Mouse (Mus musculus) layer of hippocampus, adult 8-10 months (tissue): ENCODE measurements around the gene Olfr1413. TPM values are rescaled to one million over a fixed set of nuclear protein-coding genes. Genes with fewer than 3 reads are reported as not detected.

Experiments
- DNase-seq, 2 experiments: peaks; one replicate each; pipeline ENCODE4 v3.0.0; 2022; ENCODE audit warnings: low spot score in 2 of 2
- total RNA-seq, 4 experiments: library from RNA; stranded (reverse); gene quantifications; 2 replicates each; pipeline ENCODE4 v1.2.4; 2022

Olfr1413 gene
- total RNA-seq: not detected

GRCm38 (mm10) chr1:92571022-92571421 lies at the start of gene Olfr1413:
TSS of gene Olfr1413 (plus strand) at chr1:92571322.
- DNase-seq: no peak

- peak in 1 of 2 experiments; percentile 45 for DNase-seq
These were observed 49.7 kb upstream of the Olfr1413 start for GRCm38 (mm10) chr1:92521376-92521775.

- DNase-seq: no peak
These were observed 47.4 kb upstream of the Olfr1413 start for GRCm38 (mm10) chr1:92523764-92524163.

GRCm38 (mm10) chr1:92536972-92537371 lies 34.1 kb upstream of the Olfr1413 start:
- DNase-seq: no peak

- DNase-seq: no peak
These were observed 32.1 kb upstream of the Olfr1413 start for GRCm38 (mm10) chr1:92539071-92539470.

GRCm38 (mm10) chr1:92545929-92546328 lies 25.2 kb upstream of the Olfr1413 start:
- no peak for DNase-seq

- no peak for DNase-seq
These were observed 14.4 kb downstream of the Olfr1413 start, which contains the start of gene Olfr1412 for GRCm38 (mm10) chr1:92585479-92585878. TSS of gene Olfr1412 (plus strand) at chr1:92585779.

- DNase-seq: no peak
These were observed 23.0 kb downstream of the Olfr1413 start, which contains the start of gene Olfr1411 for GRCm38 (mm10) chr1:92594111-92594510. TSS of gene Olfr1411 (plus strand) at chr1:92594411.

- DNase-seq: no peak
These were observed 24.9 kb downstream of the Olfr1413 start for GRCm38 (mm10) chr1:92596019-92596418.

- DNase-seq: no peak
These were observed 34.4 kb downstream of the Olfr1413 start, which contains the start of gene Olfr1410 for GRCm38 (mm10) chr1:92605482-92605881. TSS of gene Olfr1410 (plus strand) at chr1:92605782.

GRCm38 (mm10) chr1:92607711-92608110 lies 36.6 kb downstream of the Olfr1413 start:
- DNase-seq: no peak

GRCm38 (mm10) chr1:92611008-92611407 lies 39.9 kb downstream of the Olfr1413 start:
- DNase-seq: peak in 1 of 2 experiments; percentile 59

- DNase-seq: no peak
These were observed 42.1 kb downstream of the Olfr1413 start for GRCm38 (mm10) chr1:92613175-92613574.

GRCm38 (mm10) chr1:92614516-92614915 lies 43.4 kb downstream of the Olfr1413 start:
- no peak for DNase-seq

- no peak for DNase-seq
These were observed 44.9 kb downstream of the Olfr1413 start for GRCm38 (mm10) chr1:92616046-92616445.

- no peak for DNase-seq
These were observed 46.4 kb downstream of the Olfr1413 start, which contains the start of gene Olfr12 for GRCm38 (mm10) chr1:92617488-92617887. TSS of gene Olfr12 (plus strand) at chr1:92617788.

GRCm38 (mm10) chr1:92618360-92618759 lies 47.2 kb downstream of the Olfr1413 start:
- DNase-seq: no peak

Other genes with a start within 250 kb of the Olfr1413 start
- 100 to 1,000 TPM; 244 to 286 (median 261) TPM for gene Ndufa10, start 97.5 kb upstream of the Olfr1413 start, total RNA-seq
- gene Olfr1416, start 86.2 kb upstream of the Olfr1413 start, total RNA-seq: not detected
- not detected for gene Olfr1415, start 75.2 kb upstream of the Olfr1413 start, total RNA-seq
- gene Olfr1414, start 52.7 kb upstream of the Olfr1413 start, total RNA-seq: not detected
- gene Olfr1412, start 14.5 kb downstream of the Olfr1413 start, total RNA-seq: not detected
- not detected for gene Olfr1411, start 23.1 kb downstream of the Olfr1413 start, total RNA-seq
- gene Olfr1410, start 34.5 kb downstream of the Olfr1413 start, total RNA-seq: not detected
- gene Olfr12, start 46.5 kb downstream of the Olfr1413 start, total RNA-seq: under 1 TPM in 1 of 4 experiments, not detected in 3; 0.08 TPM
- gene Cops9, start 70.7 kb downstream of the Olfr1413 start, total RNA-seq: 100 to 1,000 TPM; 287 to 341 (median 310) TPM
- 1 to 10 TPM in 3 of 4 experiments, under 1 TPM in 1; 0.51 to 2.3 (median 1.8) TPM for gene Otos, start 77.5 kb downstream of the Olfr1413 start, total RNA-seq